Mouse (Mus musculus) cerebellum, postnatal 14 days (tissue): ENCODE measurements around the gene Pomt1.

Experiments used
- DNase-seq, 2 experiments: peaks; one replicate each; pipeline ENCODE4 v3.0.0; 2021; ENCODE audit warnings: mixed read lengths in 2 of 2

The Pomt1 gene

GRCm38 (mm10) chr2:32287334-32287840, 51.0 kb downstream of the Pomt1 start, which contains the start of gene Golga2:
Gene Golga2, plus strand, starts transcription at chr2:32287384.
- no peak for DNase-seq

- peak; percentile 99 to 100 for DNase-seq
These were observed 51.6 kb downstream of the Pomt1 start, which contains the start of gene Swi5 for GRCm38 (mm10) chr2:32287923-32288367. Gene Swi5, minus strand, starts transcription at chr2:32288075.

DNA sequence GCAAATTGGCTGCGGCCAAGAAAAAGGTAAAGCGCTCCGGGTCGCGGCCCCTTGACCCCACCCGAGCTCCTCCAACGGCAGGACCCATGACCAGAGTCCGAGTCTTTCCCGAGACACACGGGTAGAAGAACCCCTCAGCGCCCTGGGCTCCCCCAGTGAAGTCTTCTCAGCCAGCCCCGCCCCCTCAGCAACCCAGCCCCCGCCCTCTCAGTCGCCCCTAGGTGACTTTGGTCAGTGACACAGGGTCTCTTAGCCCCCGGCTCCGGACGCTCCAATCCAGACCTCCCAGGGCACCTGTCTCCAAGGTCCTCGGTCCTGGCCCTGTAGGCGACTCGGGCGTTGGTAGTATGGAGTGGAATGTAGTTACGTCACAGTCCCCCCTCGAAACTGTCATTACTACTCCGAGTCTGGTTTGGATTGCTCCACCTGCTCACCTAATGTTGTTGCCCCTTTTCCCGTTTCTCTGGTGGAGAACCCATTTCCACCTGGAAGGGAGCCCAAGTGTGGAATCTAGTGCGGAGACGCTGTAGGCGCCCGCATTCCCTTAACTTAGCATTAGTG, 52.1 kb downstream of the Pomt1 start:
- DNase-seq = peak; percentile 56 to 57

DNA sequence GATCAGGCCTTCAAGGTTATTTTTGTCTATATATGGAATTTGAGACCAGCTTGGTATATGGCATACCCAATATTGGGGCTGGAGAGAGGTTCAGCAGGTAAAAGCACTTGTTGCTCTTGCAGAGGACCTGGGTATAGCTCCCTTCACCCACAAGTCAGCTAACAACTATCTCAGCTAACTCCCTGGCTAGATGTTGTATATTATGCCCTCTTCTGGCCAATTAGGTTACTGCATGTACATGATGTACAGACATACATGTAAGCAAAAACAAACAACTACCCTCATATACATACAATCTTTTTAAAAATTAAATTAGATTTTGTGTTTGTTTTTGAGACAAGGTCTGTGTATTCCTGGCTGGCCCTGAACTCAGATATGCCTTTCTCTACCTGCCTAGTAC, 53.2 kb downstream of the Pomt1 start:
- peak; percentile 17 to 46 for DNase-seq

DNA sequence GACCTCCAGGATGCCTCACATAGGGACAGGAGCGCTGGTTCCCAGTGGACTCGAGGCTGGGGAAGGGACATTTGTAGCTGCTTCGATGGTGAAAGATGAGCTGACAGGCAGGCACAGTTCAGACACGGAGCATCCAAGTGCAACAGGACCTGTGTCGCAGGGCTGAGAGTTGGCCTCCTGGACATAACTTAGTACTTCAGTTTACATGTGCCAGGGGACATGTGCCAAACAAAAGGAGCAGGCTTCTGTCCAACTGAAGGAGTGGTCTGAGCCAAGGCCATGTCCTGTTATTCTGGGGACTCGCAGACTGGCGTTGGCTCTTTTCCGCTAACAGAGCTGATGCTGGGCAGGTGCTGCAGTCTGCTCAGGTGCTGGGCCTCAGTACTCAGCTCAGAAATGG, 58.0 kb downstream of the Pomt1 start:
- DNase-seq = peak; percentile 73 to 80

DNA sequence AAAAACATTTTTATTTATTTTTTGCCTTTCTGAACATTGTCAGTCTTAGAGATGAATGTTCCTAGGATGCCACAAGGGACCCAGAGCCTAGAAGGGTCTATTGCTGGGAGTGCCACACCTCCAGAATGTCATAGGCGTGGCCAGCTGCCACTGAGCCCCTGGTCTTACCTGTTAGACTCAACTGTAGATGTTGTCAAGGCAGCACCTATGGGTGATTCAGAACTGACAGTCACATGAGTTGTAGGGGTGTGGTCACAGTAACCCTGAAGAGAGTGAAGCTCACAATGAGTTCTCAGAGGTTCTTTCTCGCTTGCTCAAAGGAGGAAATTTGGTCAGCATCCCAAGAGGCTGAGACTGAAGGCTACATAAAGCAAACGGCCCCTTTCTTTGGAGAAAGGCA, 58.9 kb downstream of the Pomt1 start:
- no peak for DNase-seq

DNA sequence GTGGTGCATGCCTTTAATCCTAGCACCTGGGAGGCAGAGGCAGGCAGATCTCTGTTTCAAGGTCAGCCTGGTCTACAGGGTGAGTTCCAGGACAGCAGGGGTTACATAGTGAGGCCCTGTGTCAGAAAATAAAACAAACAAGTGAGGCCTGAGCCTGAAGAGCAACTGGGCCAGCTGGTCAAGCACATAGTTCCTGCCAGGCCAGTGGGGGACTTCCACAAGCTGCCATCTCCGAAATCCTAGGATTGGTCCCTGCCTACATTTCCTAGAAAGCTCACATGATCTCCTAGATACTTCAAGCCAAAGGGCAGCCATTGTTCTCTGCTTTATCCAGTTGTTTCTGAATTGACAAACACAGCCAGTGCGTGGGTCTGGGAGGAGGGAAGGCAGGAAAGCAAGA, 59.5 kb downstream of the Pomt1 start:
- peak in 1 of 2 experiments; percentile 29 for DNase-seq

DNA sequence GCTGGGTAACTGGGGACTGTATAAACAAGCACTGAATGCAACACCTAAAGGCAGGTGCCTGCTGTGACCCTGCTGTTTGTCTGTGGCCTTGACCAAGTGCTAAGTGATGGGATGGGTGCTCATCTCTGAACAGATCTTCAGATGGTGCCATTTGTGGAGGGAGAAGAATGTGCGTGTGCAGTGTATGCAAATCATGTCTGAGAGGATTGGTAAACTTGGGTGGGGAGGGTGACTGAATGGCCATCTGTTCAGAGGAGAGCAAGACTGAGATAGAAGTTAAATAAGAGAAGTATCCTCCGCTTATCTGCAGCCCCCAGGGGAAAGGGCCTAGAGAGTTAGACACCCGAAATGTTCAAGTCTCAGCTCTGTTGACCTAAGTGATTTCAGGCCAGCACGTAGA, 63.1 kb downstream of the Pomt1 start:
- no peak for DNase-seq

- DNase-seq = no peak
These were observed 66.6 kb downstream of the Pomt1 start for GRCm38 (mm10) chr2:32302952-32303351.

GRCm38 (mm10) chr2:32304145-32304832, 67.9 kb downstream of the Pomt1 start:
- DNase-seq = peak; percentile 79 to 84
